Comparison of ENCODE assay signal across 15 mouse cellular contexts in the genomic region with DNA sequence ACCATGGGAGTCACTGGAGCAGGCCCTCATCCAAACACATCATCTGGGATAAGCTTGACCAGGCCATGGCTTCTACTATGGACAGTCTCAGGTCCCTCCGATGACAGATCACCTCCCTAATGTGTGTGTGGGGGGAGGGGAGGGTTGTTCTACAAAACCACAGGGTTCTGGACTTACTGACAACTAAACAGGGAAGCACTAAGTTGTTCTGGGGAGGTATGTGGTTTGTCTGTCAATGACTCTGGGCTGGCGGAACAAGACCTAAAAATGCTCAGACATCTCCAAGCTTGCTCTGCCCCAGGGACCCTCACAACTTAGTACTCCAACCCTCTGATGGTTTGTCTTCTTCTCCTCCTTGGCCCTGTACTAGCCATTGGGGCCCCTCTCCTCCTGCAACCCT.
"Had no signal": no experiment of that assay in that cellular context is flagged by ENCODE, and none has a peak within 500 bp of the region (broad histone marks: within the 10 kb centered on the region; RNA-seq: fewer than 3 reads in every experiment).

No protein-coding gene starts in this region.

- DNase-seq: retina, postnatal 1 day; right cerebral cortex, adult 18-20 months; right cerebral cortex, postnatal 14 days; right cerebral cortex, postnatal 25 days; right cerebral cortex, postnatal 4 days; spleen, adult 18-20 months; thymus, adult 18-20 months; thymus, adult 2 months; thymus, postnatal 14 days; thymus, postnatal 25 days; thymus, postnatal 4 days had no signal

- H3K36me3 ChIP-seq: neural tube, embryonic 13.5 days; neural tube, embryonic 15.5 days; stomach, embryonic 15.5 days had no signal

- H3K27me3 ChIP-seq: neural tube, embryonic 13.5 days; neural tube, embryonic 15.5 days; stomach, embryonic 15.5 days had no signal

- H3K4me3 ChIP-seq: neural tube, embryonic 13.5 days; neural tube, embryonic 15.5 days; stomach, embryonic 15.5 days had no signal

- H3K27ac ChIP-seq: neural tube, embryonic 13.5 days; neural tube, embryonic 15.5 days; stomach, embryonic 15.5 days; stomach, postnatal 0 days had no signal

- H3K4me1 ChIP-seq: neural tube, embryonic 13.5 days; neural tube, embryonic 15.5 days; stomach, embryonic 15.5 days had no signal

- H3K9ac ChIP-seq: neural tube, embryonic 13.5 days; neural tube, embryonic 15.5 days; stomach, embryonic 15.5 days had no signal
